Mouse (Mus musculus) embryo, embryonic 11.5 days (tissue): ENCODE measurements around the gene Erg.

Experiments
- DNase-seq: peaks from one replicate; pipeline ENCODE4 v3.0.0-alpha.2; 2012; ENCODE audit warnings: low read depth, low spot score

The Erg gene

DNA sequence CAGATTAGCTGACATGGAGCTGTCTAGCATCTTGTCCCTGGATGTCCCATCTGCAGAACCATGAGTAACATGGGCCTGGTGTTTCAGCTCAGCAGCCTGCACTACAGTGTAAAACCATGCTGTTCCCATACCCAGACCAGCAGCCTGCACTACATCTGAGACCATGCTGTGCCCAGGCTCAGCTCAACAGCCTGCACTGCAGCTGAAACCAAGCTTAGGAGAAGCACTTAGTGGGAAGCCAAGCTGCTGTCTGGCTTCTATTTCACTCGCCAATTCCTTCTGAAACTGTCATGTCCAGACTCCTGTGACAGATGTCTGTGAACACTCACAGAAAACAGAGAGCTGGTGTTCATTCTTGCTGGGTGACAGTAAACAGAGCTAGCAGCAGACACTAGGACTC lies 195.6 kb downstream of the Erg start:
- no peak for DNase-seq

- no peak for DNase-seq
These were observed 197.4 kb downstream of the Erg start for GRCm38 (mm10) chr16:95388811-95389529.

GRCm38 (mm10) chr16:95388292-95388691 lies 198.1 kb downstream of the Erg start:
- no peak for DNase-seq

- no peak for DNase-seq
These were observed 199.4 kb downstream of the Erg start for GRCm38 (mm10) chr16:95387008-95387407.

DNA sequence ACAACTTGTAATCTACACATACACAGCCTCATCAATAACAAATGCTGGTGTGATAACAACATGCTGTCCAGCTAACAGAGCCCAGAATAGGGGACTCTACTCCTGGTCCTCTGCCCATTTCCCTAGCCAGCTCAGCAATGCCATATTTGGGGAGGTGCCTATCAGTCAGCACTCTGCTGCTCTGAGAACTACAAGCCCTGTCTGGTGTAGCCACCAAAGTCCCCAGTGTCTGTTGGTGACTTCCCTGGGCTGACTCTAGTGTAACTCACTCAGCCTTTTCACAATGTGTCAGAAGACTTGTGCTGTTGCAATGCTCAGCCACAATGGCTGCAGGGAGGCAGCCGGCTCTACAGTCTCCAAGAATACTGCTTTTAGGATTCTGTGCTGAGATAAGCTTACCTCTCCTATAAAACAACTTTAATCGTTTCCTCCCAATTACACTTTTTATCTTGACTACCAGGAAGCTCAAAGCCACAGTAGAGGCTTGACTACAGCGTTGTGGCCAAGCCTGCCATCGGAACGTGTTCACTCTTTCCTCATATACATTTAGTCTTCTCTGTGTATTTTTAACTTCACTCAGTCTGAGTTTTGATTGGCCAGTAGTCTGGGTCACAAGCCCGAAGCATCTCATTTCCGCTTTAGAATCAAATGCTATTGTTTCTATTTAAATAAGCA lies 201.0 kb downstream of the Erg start:
- DNase-seq, result no peak

DNA sequence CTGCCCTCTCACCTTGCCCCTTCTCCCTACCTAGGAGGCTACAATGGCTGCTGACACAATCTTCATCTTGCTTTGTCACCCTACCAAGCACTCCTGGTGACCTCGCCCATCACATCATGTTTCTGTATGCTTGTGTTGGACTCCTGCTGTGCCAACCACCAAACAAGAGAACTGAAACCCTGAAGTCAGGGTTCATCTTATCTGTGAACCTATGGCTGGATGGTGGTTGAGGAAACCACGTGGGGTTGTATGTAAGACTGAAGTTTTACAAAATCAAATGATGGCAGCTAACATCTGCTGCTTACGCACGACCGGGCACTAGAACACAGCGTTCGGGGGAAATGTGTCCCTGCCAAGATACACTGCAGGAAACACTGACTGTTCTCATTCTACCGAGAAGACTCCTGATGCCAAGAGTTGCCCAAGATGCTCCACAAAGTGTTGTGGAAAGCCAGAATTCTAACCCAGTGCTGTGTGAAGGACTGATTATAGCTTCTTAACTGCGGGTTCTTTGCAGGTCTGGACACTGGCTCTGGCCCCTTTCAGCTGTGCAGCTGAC lies 201.7 kb downstream of the Erg start:
- DNase-seq, result no peak

- DNase-seq, result no peak
These were observed 204.1 kb downstream of the Erg start for GRCm38 (mm10) chr16:95382251-95382650.

DNA sequence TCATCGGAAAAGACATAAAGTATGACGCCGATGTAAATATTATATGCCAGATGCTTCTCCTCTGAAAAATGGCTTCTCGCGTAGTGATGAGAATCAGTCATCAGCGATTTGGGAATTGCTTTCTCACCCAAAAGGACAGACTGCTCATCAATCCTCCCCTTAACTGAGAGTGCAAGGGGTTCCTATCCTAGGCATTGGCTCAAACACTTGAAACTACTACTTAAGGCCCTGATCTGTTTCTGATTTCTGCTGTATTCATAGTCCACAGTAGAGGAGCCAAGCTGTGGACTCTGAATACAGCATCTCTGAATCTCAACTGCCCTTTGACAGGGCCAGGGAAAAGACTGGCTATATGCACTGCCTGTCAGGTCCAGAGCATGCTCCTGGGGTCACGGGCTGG lies 209.6 kb downstream of the Erg start:
- no peak for DNase-seq

DNA sequence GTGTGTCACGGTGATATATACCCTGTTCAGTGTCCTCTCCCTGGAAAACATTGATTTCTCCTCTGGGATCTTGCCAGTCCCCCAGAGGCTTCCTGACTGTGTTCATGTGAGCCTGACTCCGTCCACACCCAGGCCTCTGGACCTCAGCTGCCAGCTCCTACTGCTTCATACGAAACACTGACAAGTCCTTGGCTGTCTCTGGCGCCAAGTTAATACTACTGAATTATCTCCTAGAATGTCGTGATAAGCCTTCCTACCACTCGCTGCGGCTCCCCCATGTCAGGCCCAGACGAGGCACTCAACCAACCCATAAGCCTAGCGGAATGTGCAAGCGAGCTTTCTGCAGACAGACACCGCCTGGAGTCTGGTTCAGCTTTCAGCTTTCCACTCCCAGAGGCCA lies 210.0 kb downstream of the Erg start:
- DNase-seq, result no peak

DNA sequence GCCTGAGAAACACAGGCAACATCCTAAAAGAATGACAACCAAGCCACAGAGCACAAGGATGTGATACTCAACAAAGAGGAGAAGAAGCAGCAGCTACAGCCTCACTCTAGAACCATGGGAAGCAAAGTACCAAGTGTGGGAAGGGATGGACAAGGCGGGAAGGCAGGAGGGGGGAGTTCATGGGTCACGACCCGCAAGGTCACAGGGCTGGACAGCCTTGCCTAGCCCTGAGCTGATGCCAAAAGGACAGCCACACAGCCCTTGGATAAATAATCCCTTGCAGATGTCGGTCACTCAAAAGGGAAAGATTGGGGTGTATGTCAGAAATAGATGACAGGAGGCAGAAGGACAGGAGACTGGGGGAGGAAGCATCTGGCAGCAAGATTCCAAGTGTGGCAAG lies 211.7 kb downstream of the Erg start:
- no peak for DNase-seq

DNA sequence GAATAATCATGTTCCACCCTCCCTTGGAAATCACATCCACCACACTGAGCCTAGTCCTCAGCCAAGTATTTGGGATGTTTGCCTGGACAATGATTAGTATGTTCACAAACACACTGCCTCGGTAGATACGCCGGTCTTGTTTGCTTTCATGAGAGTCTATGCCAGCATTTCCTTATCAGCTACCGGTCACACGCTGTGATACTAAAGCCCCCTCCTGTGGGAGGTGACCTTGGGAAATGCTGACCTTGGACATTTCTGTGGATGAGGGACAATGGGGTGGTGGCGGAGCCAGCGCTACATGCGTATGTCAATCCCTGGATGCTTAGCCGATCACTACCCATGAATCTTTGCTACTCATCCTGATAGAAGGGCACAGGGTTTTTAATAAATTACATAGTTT lies 213.4 kb downstream of the Erg start:
- no peak for DNase-seq

DNA sequence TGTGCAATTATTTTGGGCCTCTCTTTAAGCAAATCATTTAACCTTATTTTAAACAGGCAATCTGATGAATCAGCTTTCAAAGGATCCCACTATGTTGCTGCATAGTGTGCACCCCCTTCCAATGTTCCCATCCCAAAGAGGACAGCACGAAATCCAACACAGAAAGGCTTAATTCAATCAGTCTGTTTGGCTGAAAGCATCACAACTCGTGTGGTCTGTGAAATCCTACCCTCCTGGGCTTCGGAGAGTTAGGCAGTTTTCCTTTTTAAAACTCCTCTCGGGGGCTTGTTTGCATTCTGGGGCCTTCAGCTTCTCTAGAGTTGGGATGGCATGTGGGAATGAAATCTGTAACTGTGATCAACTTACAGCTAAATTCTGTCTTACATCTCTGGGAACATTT lies 214.7 kb downstream of the Erg start:
- DNase-seq, result no peak

DNA sequence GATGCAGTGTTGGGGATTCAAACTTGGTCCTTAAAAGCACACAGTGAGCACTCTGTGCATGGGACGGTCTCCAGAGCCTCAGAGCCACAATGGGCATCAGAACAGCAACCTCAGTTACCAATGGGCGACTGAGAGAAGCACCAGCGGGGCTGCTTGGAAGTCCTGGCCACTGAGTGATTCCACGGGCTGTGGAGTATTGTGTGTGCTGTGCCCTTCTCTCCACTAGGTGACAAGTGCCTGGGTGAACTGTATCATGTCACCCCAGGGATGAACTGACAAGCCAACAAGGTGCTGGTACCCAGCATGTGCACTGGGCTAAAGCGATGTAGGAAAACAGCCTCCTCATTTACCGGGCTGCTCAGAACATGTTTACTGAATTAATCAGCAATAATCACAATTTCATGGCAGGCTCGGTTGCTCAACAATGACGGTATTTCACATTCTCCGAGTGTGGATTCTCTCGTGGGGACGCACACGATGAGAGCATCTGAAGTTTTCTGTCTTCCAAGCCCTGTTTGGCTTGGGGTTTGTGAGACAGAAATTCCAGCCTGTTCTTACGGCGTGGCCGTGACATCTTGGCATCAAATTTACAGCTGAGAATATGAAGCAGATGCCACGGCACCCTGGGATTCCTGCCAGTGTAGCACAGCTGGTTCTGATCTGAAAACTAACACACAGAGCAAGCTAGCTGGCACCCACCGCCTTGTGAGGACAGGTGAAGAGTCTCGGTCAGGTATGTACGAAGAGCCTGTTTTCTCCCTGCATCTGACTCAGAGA lies 219.2 kb downstream of the Erg start:
- no peak for DNase-seq

DNA sequence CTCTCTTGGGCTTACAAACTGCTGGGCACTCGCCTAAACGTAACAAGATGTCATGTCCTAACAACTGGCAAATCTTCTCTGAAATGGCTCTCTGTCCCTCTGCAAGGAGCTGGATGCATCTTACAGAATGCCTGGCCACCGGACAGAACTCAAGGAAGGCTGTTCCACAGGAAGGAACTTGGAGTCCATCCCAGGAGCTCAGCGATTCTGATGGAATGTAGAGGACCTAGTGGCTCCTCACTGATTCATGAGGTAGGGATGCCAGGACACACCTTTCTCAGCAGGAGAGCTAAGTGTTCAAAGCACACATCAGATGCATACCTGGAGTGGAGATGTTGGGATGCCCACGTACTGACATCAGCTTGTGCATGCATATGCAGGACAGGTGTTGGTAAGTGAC lies 221.2 kb downstream of the Erg start:
- DNase-seq, result no peak

GRCm38 (mm10) chr16:95363632-95364465 lies 222.5 kb downstream of the Erg start:
- no peak for DNase-seq

DNA sequence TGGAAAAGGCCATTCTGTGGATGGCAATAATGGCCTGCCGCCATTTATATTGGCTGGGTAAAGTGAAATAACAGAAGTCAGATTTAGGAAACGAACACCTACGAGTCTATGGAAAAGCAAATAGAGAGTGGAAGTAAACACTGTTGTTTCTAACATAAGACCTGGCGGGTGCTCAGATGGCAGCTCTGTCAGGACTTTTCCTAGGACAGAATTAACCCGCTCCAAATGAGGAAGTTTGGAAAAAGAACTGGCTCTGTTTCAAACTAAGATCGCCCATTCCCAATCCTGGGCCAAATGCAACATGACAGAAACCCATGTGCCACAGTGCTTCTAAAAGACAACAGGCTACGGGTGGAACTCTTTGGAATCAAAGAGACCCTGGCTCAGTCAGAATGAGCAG lies 224.4 kb downstream of the Erg start:
- DNase-seq, result no peak

DNA sequence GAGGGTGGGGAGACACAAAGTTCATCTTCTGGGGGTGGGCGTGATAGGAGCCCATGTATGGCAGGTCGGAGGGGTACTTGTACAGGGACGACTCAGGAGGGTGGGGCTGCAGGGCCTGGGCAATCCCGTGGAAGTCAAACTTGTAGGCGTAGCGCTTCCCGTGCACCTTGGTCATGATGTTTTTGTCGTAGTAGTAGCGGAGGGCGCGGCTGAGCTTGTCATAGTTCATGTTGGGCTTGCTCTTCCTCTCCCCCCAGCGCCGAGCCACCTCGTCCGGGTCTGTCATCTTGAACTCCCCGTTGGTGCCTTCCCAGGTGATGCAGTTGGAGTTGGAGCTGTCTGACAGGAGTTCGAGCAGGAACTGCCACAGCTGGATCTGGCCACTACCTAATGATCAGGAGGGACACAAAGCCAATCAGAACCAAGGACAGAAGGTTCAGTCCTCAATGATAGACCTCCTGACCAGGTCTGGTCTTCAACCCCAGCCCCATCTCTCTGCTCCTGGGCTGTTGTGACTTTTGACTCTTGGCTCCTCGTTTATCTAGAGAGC lies 225.4 kb downstream of the Erg start:
- no peak for DNase-seq

GRCm38 (mm10) chr16:95360214-95360850 lies 226.1 kb downstream of the Erg start:
- DNase-seq, result no peak

GRCm38 (mm10) chr16:95356962-95357955 lies 229.1 kb downstream of the Erg start:
- DNase-seq, result no peak
